Mouse (Mus musculus): Measurements from ENCODE around the gene Thap12. TPM values are rescaled to one million over a fixed set of nuclear protein-coding genes. Genes with fewer than 3 reads are reported as not detected.

Thap12 gene
- total and polyA plus RNA-seq, 3 experiments: 47.7 to 140 (median 52.7) TPM

DNA sequence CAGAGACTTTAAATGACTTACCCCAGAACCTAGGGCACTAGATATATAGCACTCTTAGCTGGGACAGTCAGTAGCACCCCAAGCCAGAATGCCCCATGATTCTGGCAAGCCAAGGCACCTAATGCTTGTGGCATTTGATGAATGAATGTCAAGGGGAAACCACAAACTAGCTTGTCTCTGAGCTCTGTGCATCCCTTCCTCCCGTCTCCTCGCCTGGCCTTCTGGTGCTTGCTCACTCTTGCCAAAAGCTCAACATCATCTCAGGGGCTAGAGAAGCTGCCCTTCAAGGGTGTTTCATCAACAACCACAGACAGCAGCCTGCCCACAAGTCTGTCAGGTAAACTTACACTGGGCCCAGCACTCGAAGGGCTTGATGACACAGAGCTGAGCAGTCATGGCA is 25.6 kb downstream of the Thap12 start:
- TF ChIP-seq ZMIZ1 (IDR thresholded peaks at IDR 0.05; ENCODE audit: low read depth, low read length) (no peak), CHD2 (IDR thresholded peaks at IDR 0.05; ENCODE audit: low read length) (no peak), MEF2A (IDR thresholded peaks at IDR 0.05; ENCODE audit: extremely low read depth, insufficient replicate concordance, low read depth, low read length, poor library complexity, severe bottlenecking) (no peak), NELFE (IDR thresholded peaks at IDR 0.05; ENCODE audit: low read depth, low read length) (no peak), E2F4 (IDR thresholded peaks at IDR 0.05; ENCODE audit: borderline replicate concordance, low read depth, low read length) (no peak), POLR2AphosphoS5 (IDR thresholded peaks at IDR 0.05; ENCODE audit: borderline replicate concordance, low read depth, low read length) (no peak), TBP (IDR thresholded peaks at IDR 0.05; ENCODE audit: low read depth, low read length) (no peak), RCOR1 (IDR thresholded peaks at IDR 0.05; ENCODE audit: low read depth, low read length) (no peak), TAL1 (IDR thresholded peaks at IDR 0.05; ENCODE audit: low read length) (no peak), SMC3 (IDR thresholded peaks at IDR 0.05; ENCODE audit: low read depth, low read length) (no peak), GABPA (IDR thresholded peaks at IDR 0.05; ENCODE audit: low read depth, low read length) (no peak), MYB (IDR thresholded peaks at IDR 0.05; ENCODE audit: low read depth, low read length) (no peak), MAX (IDR thresholded peaks at IDR 0.05; ENCODE audit: low read length) (no peak), KAT2A (conservative IDR thresholded peaks at IDR 0.05; ENCODE audit: low read depth, low read length) (no peak), EP300 (IDR thresholded peaks at IDR 0.05; ENCODE audit: low read depth in 1 of 2, low read length in 2 of 2) (no peak), ZNF384 (IDR thresholded peaks at IDR 0.05; ENCODE audit: low read depth, low read length) (no peak), POLR2AphosphoS2 (IDR thresholded peaks at IDR 0.05; ENCODE audit: low read length) (no peak), RAD21 (IDR thresholded peaks at IDR 0.05; ENCODE audit: low read depth, low read length) (no peak), ETS1 (IDR thresholded peaks at IDR 0.05; ENCODE audit: low read depth, low read length) (no peak), NRF1 (IDR thresholded peaks at IDR 0.05; ENCODE audit: insufficient read depth, low read depth, low read length, poor library complexity, severe bottlenecking) (no peak)
- no peaks in the 10 kb centered on the region; a peak in 1 of 4 replicates for H3K27me3 ChIP-seq (ENCODE audit: control insufficient read depth in 1 of 2, insufficient read depth in 2 of 2, low read length in 2 of 2)
- no peak for DNase-seq (ENCODE audit: low read depth, low spot score)

DNA sequence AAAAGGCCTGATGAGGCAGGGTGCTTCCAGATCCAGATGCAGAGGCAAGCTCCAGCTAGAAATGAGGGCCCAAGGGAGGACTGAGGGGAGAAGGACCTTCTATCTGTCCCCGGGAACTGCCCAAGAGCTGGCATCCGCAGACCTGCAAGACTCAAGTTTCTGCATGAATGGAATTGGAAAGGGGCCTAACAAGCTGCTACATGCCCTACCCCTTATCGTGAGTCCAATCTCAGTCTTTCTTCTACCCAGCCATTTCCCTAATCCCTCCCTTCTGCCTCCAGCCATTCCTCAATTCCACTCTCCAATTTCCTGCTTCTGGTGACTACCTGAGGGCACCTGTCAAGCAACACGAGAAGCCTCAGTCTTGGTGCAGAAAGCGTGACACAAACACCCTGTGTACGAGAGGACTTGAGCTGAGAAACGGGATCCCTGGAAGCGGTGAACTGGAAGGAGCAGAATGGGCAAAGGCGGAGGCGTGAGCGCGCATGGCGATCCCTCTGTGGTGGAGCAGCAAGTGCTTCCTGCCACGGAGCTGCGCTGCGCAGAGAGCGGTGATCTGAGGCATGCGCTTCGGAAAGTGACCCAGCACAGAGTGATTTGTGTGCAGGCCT is 26.9 kb downstream of the Thap12 start:
- Histone ChIP-seq H3K4me3 (ENCODE audit: control insufficient read depth in 1 of 2, insufficient read depth in 1 of 2, low read depth in 2 of 2, low read length in 2 of 2) (no peak overlapping the region), H3K36me3 (ENCODE audit: control insufficient read depth in 1 of 2, insufficient read depth in 2 of 2, low read length in 2 of 2) (no peaks in the 10 kb centered on the region), H3K4me1 (ENCODE audit: control insufficient read depth in 1 of 2, insufficient read depth in 2 of 2, low read length in 2 of 2) (peaks cover 0 to 5% of the 10 kb centered on the region in 2 experiments; a peak in 1 of 4 replicates), H3K27ac (ENCODE audit: control insufficient read depth, low read depth, low read length) (no peak overlapping the region), H3K79me2 (ENCODE audit: control insufficient read depth, insufficient read depth, low read length, poor library complexity) (no peaks in the 10 kb centered on the region), H3K9me3 (replicated peaks; ENCODE audit: insufficient read depth, low read length) (no peaks in the 10 kb centered on the region), H3K27me3 (ENCODE audit: control insufficient read depth in 1 of 2, insufficient read depth in 2 of 2, low read length in 2 of 2) (no peaks in the 10 kb centered on the region; a peak in 1 of 4 replicates), H3K9ac (ENCODE audit: control insufficient read depth, low read depth, low read length, poor library complexity, severe bottlenecking) (no peak overlapping the region)
- no peak for TF ChIP-seq TCF12 (IDR thresholded peaks at IDR 0.05; ENCODE audit: low read depth, low read length)
- TF ChIP-seq BHLHE40 (IDR thresholded peaks at IDR 0.05; ENCODE audit: borderline replicate concordance, low read depth, low read length): no peak
- no peak for DNase-seq (ENCODE audit: low read depth, low spot score)

More for the DNA sequence above, 25.6 kb downstream of the Thap12 start:
- Histone ChIP-seq H3K4me1 (ENCODE audit: control insufficient read depth in 1 of 2, insufficient read depth in 2 of 2, low read length in 2 of 2) (peaks cover 5 to 11% of the 10 kb centered on the region in 2 experiments), H3K4me3 (ENCODE audit: control insufficient read depth in 1 of 2, insufficient read depth in 1 of 2, low read depth in 2 of 2, low read length in 2 of 2) (no peak overlapping the region), H3K36me3 (ENCODE audit: control insufficient read depth in 1 of 2, insufficient read depth in 2 of 2, low read length in 2 of 2) (peaks cover 0 to 3% of the 10 kb centered on the region in 2 experiments; a peak in 2 of 4 replicates), H3K79me2 (ENCODE audit: control insufficient read depth, insufficient read depth, low read length, poor library complexity) (no peaks in the 10 kb centered on the region), H3K27ac (ENCODE audit: control insufficient read depth, low read depth, low read length) (no peak overlapping the region), H3K9ac (ENCODE audit: control insufficient read depth, low read depth, low read length, poor library complexity, severe bottlenecking) (no peak overlapping the region), H3K9me3 (replicated peaks; ENCODE audit: insufficient read depth, low read length) (no peaks in the 10 kb centered on the region)
